Mouse (Mus musculus) embryonic fibroblast, embryonic 13.5 days (primary cell): ENCODE results near the gene Uaca. TPM values are rescaled to one million over a fixed set of nuclear protein-coding genes. Genes with fewer than 3 reads are reported as not detected.

Experiments used
- H3K27ac ChIP-seq: 2 replicates; pipeline ENCODE4 v1.5.1; 2012; ENCODE audit warnings: low read length, control low read depth, inconsistent platforms; ENCODE audit not compliant: insufficient read depth
- H3K4me1 ChIP-seq: 2 replicates; pipeline ENCODE4 v1.6.1; 2011; ENCODE audit warnings: low read length; ENCODE audit not compliant: control insufficient read depth, insufficient read depth
- H3K4me3 ChIP-seq: 2 replicates; pipeline ENCODE4 v1.5.1; 2011; ENCODE audit warnings: mild to moderate bottlenecking, control low read depth, low read length; ENCODE audit not compliant: insufficient read depth
- CTCF ChIP-seq: IDR thresholded peaks from 2 replicates; pipeline ENCODE4 v1.5.1; 2011; ENCODE audit warnings: mild to moderate bottlenecking, control low read depth, low read length, moderate library complexity, borderline replicate concordance; ENCODE audit not compliant: insufficient read depth
- POLR2A ChIP-seq: IDR thresholded peaks from 2 replicates; pipeline ENCODE4 v1.6.1; 2011; ENCODE audit warnings: low read depth, mild to moderate bottlenecking, control low read depth, low read length, moderate library complexity
- polyA plus RNA-seq: library from polyadenylated mRNA; stranded (reverse); fragments of >200 nt; gene quantifications from 2 replicates; pipeline ENCODE4 v1.2.4, GENCODE M21; 2011; ENCODE audit warnings: low read depth; ENCODE audit not compliant: missing spikeins, insufficient read length

Gene Uaca
- polyA plus RNA-seq, 1 experiment = 15.1 TPM

- H3K4me1 ChIP-seq = no peaks in the 10 kb centered on the region
- TF ChIP-seq POLR2A (no peak), CTCF (no peak)
- H3K27ac ChIP-seq = no peak overlapping the region
- no peak overlapping the region for H3K4me3 ChIP-seq
Measured at GRCm38 (mm10) chr9:60873257-60874054, 79.1 kb downstream of the Uaca start.

- Histone ChIP-seq H3K4me1 (no peaks in the 10 kb centered on the region), H3K4me3 (no peak overlapping the region), H3K27ac (no peak overlapping the region)
- no peak for TF ChIP-seq CTCF
- TF ChIP-seq POLR2A = no peak
Measured at GRCm38 (mm10) chr9:60874055-60874392, 79.7 kb downstream of the Uaca start.

GRCm38 (mm10) chr9:60876085-60876484, 81.7 kb downstream of the Uaca start:
- no peak overlapping the region for H3K4me3 ChIP-seq
- no peak overlapping the region for H3K27ac ChIP-seq
- TF ChIP-seq CTCF (no peak), POLR2A (no peak)
- no peaks in the 10 kb centered on the region for H3K4me1 ChIP-seq

GRCm38 (mm10) chr9:60876531-60876930, 82.2 kb downstream of the Uaca start:
- Histone ChIP-seq H3K4me1 (no peaks in the 10 kb centered on the region), H3K27ac (no peak overlapping the region), H3K4me3 (no peak overlapping the region)
- TF ChIP-seq CTCF (no peak), POLR2A (no peak)

GRCm38 (mm10) chr9:60878051-60878557, 83.8 kb downstream of the Uaca start:
- Histone ChIP-seq H3K4me3 (no peak overlapping the region), H3K27ac (no peak overlapping the region), H3K4me1 (no peaks in the 10 kb centered on the region)
- TF ChIP-seq CTCF (no peak), POLR2A (no peak)

GRCm38 (mm10) chr9:60878630-60879029, 84.3 kb downstream of the Uaca start:
- TF ChIP-seq CTCF (no peak), POLR2A (no peak)

GRCm38 (mm10) chr9:60885148-60885547, 90.8 kb downstream of the Uaca start:
- no peak overlapping the region for H3K27ac ChIP-seq
- no peak overlapping the region for H3K4me3 ChIP-seq
- no peaks in the 10 kb centered on the region for H3K4me1 ChIP-seq
- TF ChIP-seq CTCF (no peak), POLR2A (no peak)

More at GRCm38 (mm10) chr9:60878630-60879029, 84.3 kb downstream of the Uaca start:
- Histone ChIP-seq H3K4me3 (no peak overlapping the region), H3K27ac (no peak overlapping the region), H3K4me1 (no peaks in the 10 kb centered on the region)

- TF ChIP-seq CTCF (no peak), POLR2A (no peak)
- Histone ChIP-seq H3K27ac (no peak overlapping the region), H3K4me3 (no peak overlapping the region), H3K4me1 (no peaks in the 10 kb centered on the region)
Measured at GRCm38 (mm10) chr9:60886431-60887371, 92.4 kb downstream of the Uaca start.

- no peak for TF ChIP-seq POLR2A
- TF ChIP-seq CTCF = no peak
- H3K27ac ChIP-seq = no peak overlapping the region
Measured at GRCm38 (mm10) chr9:60887389-60887811, 93.1 kb downstream of the Uaca start.

More at GRCm38 (mm10) chr9:60887389-60887811, 93.1 kb downstream of the Uaca start:
- Histone ChIP-seq H3K4me1 (no peaks in the 10 kb centered on the region), H3K4me3 (no peak overlapping the region)
